Mouse (Mus musculus): ENCODE data around the gene Mydgf.

The Mydgf gene

GRCm38 (mm10) chr17:56141702-56142605, 41.8 kb downstream of the Mydgf start:
- no peak for DNase-seq (ENCODE audit: low spot score)

- DNase-seq (ENCODE audit: low spot score) = no peak
These were observed 43.7 kb downstream of the Mydgf start, which contains the start of gene Sema6b for GRCm38 (mm10) chr17:56139858-56140595. Gene Sema6b, minus strand, starts transcription at chr17:56140343.

- no peak for DNase-seq (ENCODE audit: low spot score)
These were observed 44.4 kb downstream of the Mydgf start for GRCm38 (mm10) chr17:56139355-56139754.

GRCm38 (mm10) chr17:56137839-56138613, 45.7 kb downstream of the Mydgf start:
- DNase-seq (ENCODE audit: low spot score) = no peak

- DNase-seq (ENCODE audit: low spot score) = no peak
These were observed 47.2 kb downstream of the Mydgf start for GRCm38 (mm10) chr17:56136558-56136957.

- DNase-seq (ENCODE audit: low spot score) = peak; percentile 70
These were observed 49.2 kb downstream of the Mydgf start for GRCm38 (mm10) chr17:56134463-56134971.

GRCm38 (mm10) chr17:56133457-56134363, 50.0 kb downstream of the Mydgf start:
- peak; percentile 82 for DNase-seq (ENCODE audit: low spot score)

- DNase-seq (ENCODE audit: low spot score) = peak; percentile 63
These were observed 51.1 kb downstream of the Mydgf start for GRCm38 (mm10) chr17:56132661-56133060.

GRCm38 (mm10) chr17:56131814-56132213, 51.9 kb downstream of the Mydgf start:
- DNase-seq (ENCODE audit: low spot score) = peak; percentile 66

GRCm38 (mm10) chr17:56131136-56131535, 52.6 kb downstream of the Mydgf start:
- DNase-seq (ENCODE audit: low spot score) = no peak

GRCm38 (mm10) chr17:56128246-56128645, 55.5 kb downstream of the Mydgf start:
- DNase-seq (ENCODE audit: low spot score) = no peak

- DNase-seq (ENCODE audit: low spot score) = no peak
These were observed 57.5 kb downstream of the Mydgf start for GRCm38 (mm10) chr17:56126175-56126574.

Measured in lung, postnatal 25 days (tissue).